Mouse (Mus musculus) cerebellum, postnatal 36 days (tissue): ENCODE measurements around the gene Mtor.
A peak's percentile ranks its signal among the peaks of the same experiment; 100 is the strongest.

Experiments
- DNase-seq, 2 experiments: peaks; one replicate each; pipeline ENCODE4 v3.0.0; 2021 to 2022; ENCODE audit warnings: mixed read lengths in 2 of 2

The Mtor gene

DNA sequence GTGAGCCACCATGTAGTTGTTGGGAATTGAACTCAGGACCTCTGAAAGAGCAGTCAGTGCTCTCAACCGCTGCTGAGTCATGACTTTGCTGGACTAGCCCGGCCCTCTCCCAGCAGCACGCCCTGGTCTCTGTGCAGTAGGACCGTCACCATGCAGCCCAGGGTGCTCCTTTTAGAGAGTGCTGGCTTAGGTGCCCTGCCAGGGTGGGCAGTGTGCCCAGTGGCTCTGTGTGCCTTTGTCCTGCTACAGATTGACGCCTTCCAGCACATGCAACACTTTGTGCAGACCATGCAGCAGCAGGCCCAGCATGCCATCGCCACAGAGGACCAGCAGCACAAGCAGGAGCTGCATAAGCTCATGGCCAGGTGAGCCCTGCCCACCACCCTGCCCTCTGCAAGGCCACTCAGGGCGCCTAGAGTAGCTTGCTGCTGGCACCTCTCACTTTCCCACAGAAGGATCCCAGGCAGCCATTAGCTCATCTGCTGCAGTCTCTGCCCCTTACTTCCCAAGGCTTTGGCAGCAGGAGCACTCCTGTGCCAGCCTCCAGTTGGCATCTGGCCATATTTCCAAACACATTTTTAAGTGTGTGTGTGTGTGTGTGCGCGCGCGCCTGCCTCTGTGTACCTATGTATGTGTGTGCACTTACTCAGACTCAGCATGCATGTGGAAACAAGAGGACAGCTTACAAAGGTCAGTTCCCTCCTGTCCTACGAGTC is 85.4 kb downstream of the Mtor start:
- peak; percentile 52 to 61 for DNase-seq

DNA sequence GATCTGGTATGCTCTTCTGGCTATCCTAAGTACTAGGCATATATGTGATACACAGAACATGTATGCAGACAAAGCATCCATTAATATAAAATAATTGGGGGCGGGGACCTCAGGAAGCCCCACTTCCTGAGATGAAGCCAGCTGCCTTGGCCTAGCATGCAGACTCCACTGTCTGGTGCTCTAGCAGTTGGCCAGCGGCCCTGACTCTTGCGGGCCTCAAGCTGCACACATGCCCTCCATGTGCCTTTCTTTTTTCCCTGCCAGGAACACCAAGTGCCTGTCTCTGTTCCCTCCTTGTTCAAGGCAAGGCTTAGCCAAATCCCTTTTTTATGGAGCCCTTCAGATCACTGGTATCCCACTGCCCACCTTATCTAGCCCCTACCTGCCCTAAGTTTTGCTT is 87.5 kb downstream of the Mtor start:
- peak; percentile 32 to 33 for DNase-seq

DNA sequence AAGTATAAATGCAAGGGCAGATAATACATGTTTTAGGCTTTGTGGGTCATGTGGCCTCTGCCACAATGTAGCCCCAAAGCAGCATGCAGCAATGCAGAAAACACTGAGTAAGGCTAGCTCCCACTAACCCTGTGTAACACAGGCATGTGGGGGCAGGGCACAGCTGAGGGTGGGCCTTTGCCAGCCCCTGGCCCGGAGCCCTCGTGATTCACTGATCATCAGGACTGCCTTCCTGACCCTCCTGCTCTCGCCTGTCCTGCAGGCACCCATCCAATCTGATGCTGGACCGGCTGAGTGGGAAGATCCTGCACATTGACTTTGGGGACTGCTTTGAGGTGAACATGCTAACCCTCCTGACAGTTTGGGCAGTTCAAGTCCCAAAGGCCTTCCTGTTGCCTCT is 100.7 kb downstream of the Mtor start:
- DNase-seq, result no peak

DNA sequence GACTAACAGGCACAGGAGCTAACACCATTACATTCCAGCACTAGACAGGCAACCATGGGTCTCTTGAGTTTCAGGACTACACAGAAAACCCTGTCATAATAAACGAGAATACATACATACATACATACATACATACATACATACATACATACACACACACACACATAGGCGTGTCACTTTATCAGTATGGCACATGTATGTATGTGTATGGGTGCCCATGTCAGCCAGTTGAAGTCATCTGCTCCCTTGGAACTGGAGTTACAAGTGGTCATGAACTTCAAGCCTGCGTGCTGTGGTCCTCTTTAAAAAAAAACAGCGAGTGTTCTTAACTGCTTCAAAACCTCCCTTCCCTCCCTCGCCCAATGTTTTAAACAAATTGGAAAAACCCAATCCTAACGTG is 109.4 kb downstream of the Mtor start:
- no peak for DNase-seq

DNA sequence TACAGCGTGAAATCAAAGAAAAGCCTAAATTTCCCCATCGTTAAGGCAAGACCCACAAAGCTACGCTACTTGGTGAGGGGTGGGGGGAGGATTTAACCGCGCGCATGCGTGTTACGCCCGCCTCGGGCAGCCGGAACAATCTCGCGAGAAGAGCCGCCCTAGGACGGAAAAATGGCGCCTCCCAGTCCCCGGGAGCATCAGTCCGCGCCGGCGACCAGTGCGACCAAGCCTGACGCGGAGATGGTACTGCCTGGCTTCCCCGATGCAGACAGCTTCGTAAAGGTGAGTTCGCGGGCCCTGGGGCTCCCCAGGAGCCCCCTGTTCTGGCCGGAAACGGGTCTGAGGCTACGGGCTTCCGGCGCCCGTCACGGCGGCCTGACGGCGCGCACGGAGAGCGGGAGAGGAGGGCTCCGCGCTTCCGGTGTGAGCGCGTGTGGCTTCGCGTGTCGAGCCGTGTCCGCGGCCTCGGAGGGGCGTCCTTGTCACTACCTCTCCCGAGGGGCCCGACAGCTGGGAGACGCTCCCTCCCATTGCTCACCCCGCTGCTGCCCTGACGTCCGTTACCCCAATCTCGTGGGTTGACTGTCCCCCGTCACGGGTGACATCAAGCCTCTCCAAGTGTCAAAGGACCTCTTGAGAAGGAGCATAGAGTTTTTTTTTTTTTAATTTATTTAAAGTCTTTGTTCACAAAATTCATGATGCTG is 110.0 kb downstream of the Mtor start, which contains the start of gene Exosc10:
Gene Exosc10 (plus strand): TSS at position 133 of the 704 bp plus-strand sequence.
- peak; percentile 88 for DNase-seq

DNA sequence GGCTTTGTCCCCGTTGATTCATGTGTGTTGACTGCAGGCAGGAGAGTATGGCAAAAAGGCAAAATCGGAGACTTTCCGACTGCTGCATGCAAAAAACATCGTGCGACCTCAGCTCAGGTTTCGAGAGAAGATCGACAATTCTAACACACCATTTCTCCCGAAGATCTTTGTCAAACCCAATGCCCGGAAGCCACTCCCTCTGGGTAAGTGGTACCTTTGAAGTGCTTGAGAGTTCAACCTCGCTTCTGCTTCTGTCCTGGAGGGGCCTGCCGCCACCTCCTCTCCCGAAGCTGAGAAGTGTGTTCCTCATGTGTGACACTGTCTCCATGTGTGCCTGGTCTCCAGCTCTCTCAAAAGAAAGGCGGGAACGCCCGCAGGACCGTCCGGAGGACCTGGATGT is 114.3 kb downstream of the Mtor start:
- DNase-seq, result no peak

DNA sequence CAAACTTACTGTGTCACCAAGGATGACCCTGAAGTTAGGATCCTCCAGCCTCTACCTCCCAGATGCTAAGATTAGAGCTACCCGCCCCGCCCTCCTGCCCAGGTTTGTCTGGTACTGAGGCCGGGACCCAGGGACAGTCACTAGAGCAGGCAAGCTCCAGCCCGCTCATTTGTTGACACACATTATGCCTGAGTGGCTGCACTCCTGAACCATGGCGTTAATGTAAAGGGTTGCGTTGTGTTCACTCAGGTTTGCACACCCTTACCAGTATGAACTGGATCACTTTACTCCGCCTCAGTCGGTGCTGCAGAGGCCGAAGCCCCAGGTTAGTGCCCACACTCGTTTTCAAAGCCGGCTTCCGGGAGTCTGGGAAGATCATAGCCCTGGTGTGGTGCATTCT is 115.2 kb downstream of the Mtor start:
- DNase-seq, result no peak

DNA sequence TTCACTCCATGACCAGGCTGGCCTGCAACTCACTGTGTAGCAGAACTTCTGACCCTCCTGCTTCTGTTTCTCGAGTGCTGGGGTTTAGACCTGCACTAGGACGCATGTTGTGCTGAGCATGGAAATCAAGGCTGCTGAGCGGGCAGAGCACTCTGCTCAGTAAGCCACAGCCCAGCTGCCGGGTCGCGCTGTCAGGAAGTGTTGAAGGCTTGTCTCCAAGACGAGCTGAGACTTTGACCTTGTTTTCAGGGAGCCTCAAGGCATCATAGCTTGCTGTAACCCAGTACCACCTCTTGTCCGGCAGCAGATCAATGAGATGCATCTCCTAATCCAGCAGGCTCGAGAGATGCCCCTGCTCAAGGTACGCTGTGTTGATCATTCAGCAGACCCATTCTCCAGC is 121.7 kb downstream of the Mtor start:
- no peak for DNase-seq

DNA sequence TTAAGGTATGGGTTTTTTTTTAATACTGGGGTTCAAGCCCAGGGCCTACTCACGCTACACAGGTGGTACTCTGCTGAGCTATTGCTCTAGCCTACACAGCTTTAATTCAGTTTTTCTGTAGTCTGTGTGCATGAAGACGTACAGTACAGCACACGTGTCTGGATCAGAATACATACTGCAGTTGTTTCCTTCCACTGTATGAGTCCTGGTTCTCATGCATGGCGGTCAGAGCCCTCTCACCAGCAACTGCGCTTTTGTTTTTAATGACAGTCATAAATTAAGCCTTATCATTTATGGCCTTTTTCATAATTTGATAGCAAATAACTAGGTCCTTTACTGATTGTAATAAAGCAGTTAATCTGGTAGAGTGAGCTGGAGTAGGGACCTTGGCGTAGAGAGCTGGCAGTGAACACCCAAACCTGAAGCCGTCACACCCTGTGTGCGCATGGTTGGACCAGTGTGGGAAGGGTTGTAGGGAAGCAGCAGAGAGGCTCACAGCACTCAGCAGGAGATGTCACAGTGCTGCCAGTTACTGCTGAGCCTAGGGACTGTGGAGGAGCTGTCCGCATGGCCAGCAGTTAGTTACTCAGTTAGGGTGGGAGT is 122.4 kb downstream of the Mtor start:
- DNase-seq, result no peak

DNA sequence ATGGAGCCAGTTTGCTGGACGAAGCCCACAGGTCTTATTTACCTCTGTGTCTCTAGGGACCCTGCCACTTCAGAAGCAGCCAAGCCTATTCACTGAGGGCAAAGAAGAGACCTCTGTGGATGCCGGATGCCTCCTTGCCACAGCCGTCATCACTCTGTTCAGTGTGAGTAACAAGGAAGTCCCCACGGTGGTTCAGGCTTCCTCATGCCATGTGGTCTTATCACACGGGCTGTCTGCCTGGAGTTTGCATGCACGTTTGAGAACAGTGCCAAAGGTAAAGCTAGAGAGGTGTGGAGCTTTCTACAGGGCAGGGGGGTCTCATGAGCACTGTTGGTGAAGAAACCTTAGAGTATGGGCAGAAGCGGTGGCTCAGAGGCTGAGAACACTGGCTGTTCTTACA is 124.8 kb downstream of the Mtor start:
- DNase-seq, result no peak

DNA sequence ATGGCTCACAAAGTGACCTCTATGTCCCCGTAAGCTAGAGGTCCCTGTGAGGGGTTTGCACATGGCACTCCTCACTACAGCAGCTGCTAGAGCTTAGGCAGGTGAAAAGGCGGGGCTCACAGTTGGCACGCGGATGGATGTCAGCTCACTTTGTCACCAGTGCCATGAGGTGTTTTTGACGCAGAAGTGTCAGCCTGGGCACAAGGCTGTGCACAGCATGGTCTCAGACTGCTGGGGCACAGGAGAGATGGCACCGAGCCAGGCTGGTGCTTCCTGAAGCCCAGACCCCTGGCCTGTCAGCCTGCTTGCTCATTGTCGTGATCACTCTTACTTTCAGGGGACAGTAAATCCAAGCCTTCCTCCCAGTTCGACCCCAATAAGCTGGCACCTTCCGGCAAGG is 132.4 kb downstream of the Mtor start:
- DNase-seq, result peak in 1 of 2 experiments; percentile 39

DNA sequence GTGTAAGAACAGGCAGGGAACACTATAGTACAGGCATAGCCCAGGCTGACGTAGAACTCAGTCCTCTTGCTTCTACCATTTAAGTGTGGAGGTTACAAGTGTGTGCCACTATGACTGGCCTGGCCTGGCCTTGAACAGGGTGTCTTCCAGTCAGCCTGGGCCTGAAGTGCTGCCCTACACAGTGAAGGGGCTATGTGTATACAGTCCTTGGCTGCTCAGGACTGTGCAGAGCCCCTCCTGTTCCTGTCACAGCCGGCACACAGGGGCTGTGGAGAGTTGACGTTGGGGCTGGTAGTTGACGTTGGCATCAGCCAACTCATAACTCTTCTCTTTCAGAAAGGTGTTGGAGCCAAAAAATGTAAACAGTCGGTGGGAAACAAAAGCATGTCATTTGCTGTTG is 133.0 kb downstream of the Mtor start:
- DNase-seq, result no peak

DNA sequence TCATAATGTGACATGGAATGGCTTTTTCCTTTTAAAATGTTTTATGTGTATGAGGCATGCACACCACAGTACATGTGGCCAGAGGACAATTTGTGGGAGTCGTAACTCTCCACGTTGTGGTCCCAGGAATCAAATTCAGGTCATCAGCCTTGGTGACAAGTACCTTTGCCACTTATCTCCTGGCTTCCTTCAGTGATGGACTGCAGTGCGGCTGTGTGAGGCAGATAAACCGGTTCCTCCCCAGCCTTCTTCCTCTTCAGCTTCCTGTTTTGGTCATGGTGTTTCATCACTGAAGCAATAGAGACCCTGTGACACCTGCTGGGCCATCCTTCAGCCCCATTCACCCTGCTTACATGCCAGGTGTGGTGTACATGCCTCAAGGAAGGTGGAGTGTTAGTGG is 134.8 kb downstream of the Mtor start:
- DNase-seq, result no peak

DNA sequence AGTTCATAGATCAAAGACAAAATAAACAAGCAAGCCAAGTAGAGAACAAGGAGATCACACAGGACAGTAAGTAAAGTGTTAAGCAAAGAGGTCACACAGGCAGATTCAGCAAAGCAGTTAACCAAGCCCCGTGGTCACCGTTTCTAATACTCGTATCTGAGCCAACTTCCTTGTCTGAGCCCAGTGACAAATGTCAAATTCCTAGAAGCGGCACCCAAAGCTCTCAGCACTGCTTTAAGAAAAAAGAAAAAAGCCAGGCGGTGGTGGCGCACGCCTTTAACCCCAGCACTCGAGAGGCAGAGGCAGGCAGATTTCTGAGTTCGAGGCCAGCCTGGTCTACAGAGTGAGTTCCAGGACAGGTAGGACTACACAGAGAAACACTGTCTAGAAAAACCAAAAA is 138.2 kb downstream of the Mtor start:
- no peak for DNase-seq

DNA sequence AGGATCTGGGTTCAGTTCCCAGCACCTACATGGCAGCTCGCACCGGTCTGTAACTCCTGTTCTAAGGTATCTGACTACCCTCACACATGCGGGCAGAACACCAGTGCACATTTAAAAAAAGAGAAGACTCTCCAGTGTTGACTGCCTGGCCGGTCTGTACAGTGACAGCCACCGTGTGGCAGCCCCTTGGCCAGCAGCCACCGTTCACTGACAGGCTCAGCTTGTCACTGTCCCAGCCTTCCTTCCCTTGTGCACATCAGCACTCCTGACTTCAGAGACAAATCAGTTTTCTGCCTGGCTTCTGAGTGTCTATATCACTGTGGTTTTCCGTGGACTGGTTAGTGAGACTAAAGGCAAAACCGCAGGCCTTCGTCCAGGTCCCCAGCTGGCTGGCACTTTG is 140.4 kb downstream of the Mtor start:
- DNase-seq, result no peak

DNA sequence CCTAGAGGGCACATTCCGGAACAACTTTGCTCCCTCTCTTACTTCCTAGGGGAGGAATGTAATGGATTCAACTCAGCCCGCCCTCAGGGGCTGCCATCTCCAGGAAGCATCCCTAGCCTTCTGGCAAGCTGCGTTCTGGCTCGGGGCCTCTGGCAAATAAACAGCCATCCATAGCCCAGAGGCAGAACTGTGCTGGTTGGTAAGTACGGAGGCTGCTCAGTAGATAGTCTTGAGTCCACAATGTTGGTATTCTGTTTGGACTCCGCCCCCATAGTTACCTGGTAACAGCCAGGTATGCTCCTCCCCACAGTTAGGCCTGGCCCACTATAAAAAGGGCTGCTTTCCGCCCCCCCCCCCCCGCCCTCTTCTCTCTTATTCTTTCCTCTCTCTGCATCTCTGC is 141.2 kb downstream of the Mtor start:
- peak in 1 of 2 experiments; percentile 23 for DNase-seq

DNA sequence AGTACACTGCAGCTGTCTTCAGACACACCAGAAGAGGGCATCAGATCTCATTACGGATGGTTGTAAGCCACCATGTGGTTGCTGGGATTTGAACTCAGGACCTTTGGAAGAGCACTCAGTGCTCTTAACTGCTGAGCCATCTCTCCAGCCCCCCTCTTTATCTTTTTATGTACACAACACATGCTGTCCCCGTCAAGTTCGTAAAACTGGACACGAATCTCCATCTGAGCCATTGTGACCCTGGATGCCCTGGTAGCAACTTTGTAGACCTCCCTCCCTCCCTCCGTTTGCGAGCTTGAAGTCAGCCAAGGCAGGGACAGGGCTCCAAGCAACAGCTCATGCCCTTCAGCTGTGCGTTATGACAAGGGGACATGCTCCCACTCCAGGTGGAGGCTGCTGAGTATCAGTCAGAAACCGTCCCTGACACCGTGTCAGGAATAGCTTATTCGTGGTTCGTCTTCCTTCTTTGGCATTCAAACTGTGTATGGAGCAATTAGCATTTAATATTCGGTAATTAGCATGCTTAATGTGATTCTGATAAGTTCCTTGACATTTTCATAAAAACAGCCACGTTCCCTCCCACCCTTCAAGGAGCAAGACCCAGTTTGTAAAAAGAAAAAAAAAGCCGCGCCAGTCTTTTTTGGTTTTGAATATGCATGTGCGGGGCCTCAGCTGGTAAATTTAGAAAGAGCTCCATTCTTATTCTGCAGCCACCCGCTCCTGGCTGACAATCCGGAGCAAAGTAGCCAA is 142.2 kb downstream of the Mtor start:
- no peak for DNase-seq

DNA sequence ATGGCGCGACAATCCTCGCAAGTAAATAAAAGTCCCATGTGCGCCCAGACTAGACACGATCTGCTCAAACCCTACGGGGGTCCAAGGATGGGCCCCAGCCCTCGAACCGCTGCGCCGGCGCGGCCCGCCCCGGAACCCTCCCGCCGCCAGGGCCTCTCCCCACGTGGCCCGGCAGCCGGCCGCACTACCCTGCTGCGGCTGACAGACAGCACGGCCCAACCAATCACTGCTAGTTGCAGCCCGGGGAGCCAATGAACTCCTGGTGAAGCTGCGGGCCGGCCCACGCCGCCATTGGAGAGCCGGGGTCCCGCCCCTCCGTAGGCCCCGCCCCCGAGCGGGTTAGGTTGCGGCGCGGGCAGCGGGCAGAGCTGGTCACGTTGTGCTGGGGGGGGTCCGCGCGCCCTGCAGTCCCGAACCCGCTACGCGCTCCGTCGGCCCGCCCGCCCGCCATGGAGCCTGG is 142.8 kb downstream of the Mtor start, which contains the start of gene Srm:
Gene Srm (plus strand): TSS at position 333 of the 460 bp plus-strand sequence.
- DNase-seq, result peak; percentile 96 to 98

DNA sequence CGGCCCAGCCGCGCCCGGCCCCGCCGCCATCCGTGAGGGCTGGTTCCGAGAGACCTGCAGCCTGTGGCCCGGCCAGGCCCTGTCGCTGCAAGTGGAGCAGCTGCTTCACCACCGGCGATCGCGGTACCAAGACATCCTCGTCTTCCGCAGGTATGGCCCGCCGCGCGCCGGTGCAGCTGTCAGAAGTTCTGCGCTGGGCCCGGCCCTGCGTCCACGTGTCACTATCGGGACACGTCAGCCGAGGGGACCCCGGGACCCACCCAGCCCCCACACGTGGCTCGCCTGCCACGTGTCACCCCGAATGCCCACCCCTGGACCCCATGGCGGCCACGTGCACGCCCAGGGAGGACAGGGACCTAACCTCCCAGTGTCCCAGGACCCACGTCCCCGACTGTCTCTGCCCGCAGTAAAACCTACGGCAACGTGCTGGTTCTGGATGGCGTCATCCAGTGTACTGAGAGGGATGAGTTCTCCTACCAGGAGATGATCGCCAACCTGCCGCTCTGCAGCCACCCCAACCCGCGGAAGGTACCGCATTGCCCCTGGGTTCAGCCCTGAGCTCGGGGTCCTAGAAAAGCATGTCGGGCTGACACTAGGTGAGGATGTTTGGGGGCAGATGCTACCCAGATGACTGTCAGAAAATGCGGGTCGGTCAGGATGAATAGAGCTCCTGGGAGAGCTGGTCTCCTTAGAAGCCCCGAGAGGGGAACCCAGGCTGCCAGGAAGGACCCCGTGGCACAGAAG is 143.4 kb downstream of the Mtor start:
- no peak for DNase-seq

DNA sequence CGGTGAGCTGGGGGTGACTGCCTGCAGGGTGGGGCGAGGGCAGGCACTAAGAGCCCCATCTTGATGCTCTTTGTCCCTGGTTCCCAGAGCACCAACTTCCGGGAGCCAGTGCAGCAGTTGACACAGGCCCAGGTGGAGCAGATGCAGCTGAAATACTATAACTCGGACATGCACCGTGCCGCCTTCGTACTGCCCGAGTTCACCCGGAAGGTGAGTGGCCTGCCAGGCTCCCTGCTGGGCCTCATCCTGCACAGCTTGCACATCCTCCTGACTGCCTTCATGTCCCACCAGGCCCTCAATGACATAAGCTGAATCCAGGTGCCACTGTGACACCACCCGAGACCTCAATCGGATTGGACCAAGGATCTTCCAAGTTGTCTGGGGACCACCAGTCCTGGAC is 145.6 kb downstream of the Mtor start:
- DNase-seq, result peak; percentile 43 to 49

DNA sequence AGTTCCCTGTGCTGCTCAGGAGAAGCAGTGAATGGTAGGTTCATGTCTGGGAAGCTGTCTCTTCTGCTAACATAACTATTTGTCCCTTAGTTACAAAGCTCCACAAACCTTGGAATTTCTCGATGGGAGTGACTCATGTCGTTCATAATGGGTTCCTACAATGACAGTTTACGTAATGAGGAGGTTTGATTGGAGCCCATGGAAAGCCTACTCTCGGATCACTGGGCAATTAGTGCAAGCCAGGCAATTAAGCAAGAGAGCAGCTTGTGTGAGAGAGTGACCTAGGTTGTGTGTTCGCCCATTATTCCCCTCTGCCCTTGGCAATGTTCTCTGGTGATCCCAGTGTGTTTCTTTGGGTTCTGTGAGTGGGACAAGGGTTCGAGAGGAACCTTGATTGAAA is 147.5 kb downstream of the Mtor start:
- no peak for DNase-seq

DNA sequence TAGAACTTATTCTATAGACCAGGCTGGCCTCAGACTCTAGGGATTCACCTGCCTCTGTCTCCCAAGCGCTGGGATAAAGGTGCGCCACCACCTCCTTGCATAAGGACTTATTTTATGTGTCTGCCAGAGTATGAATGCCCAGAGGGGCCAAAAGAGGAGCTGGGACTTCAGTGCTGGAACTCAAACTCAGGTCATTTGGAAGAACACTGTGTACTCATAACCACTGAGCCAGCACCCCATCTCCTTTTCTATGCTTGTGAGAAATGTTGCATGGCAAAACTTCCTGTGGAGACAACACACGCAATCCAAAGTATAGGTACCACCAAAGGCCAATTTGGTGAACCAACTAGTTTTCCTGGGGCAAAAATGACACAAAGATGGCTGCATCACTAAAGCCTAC is 148.3 kb downstream of the Mtor start:
- DNase-seq, result no peak
